Mouse (Mus musculus) cerebellum, adult 2 months (tissue): Measurements from ENCODE around the gene H2-Eb2.

ENCODE experiments used
- CTCF ChIP-seq: fragments of 200-500 bp; IDR thresholded peaks from 2 replicates; pipeline ENCODE4 v1.5.1; 2011; ENCODE audit warnings: low read depth, mild to moderate bottlenecking, control low read depth, low read length, moderate library complexity, borderline replicate concordance; ENCODE audit not compliant: insufficient read depth
- POLR2A ChIP-seq: fragments of 200-500 bp; IDR thresholded peaks from 2 replicates; pipeline ENCODE4 v1.6.1; 2011; ENCODE audit warnings: low read length, control low read depth, borderline replicate concordance; ENCODE audit not compliant: insufficient read depth

DNA sequence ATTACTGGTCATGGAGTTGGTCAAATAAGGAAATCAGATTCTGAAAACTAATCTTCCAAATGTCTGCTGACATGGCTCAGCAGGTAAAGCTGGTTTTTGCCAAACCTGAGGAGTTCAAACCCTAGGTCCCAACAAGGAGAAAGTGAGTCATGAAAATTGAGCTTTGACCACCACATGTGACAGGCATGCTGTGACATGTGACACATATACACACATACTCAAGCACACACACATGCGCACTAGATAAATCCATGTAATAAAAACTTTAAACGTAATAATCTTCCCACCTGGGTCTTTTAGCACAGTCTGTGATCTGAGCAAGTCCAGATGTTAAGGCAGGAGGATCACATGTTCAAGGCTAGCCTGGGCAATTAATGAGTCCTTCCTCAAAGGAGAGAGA is 21.7 kb upstream of the H2-Eb2 start:
- TF ChIP-seq CTCF (no peak), POLR2A (no peak)
